Mouse (Mus musculus) liver, embryonic 12.5 days (tissue): ENCODE data around the gene Arl4c. TPM values are rescaled to one million over a fixed set of nuclear protein-coding genes. Genes with fewer than 3 reads are reported as not detected.

Experiments
- ATAC-seq: fragments of 200-750 bp; cut with Nextera tagmentation; 2 replicates; pipeline ENCODE4 v1.8.0; 2017; ENCODE audit warnings: moderate number of reproducible peaks, mild to moderate bottlenecking, moderate library complexity
- H3K27ac ChIP-seq: fragments of 300-500 bp; sonication (generic); 2 replicates; pipeline ENCODE4 v1.5.1; 2016; ENCODE audit warnings: mild to moderate bottlenecking
- H3K27me3 ChIP-seq: fragments of 300-500 bp; sonication (generic); replicated peaks from 2 replicates; pipeline ENCODE4 v1.6.1; 2016; ENCODE audit warnings: mild to moderate bottlenecking, moderate library complexity
- H3K36me3 ChIP-seq: fragments of 300-500 bp; sonication (generic); 2 replicates; pipeline ENCODE4 v1.6.1; 2016; ENCODE audit warnings: mild to moderate bottlenecking, moderate library complexity
- H3K4me1 ChIP-seq: fragments of 300-500 bp; sonication (generic); 2 replicates; pipeline ENCODE4 v1.6.1; 2016
- H3K4me2 ChIP-seq: fragments of 300-500 bp; sonication (generic); 2 replicates; pipeline ENCODE4 v1.6.1; 2016; ENCODE audit warnings: mild to moderate bottlenecking, moderate library complexity
- H3K4me3 ChIP-seq: fragments of 300-500 bp; sonication (generic); 2 replicates; pipeline ENCODE4 v1.5.1; 2016; ENCODE audit warnings: mild to moderate bottlenecking, moderate library complexity
- H3K9ac ChIP-seq: fragments of 300-500 bp; sonication (generic); 2 replicates; pipeline ENCODE4 v1.6.1; 2016; ENCODE audit warnings: mild to moderate bottlenecking, moderate library complexity
- H3K9me3 ChIP-seq: fragments of 300-500 bp; sonication (generic); replicated peaks from 2 replicates; pipeline ENCODE4 v1.6.1; 2016; ENCODE audit warnings: mild to moderate bottlenecking, moderate library complexity
- WGBS: fragments of 180-500 bp; shearing (Covaris S2); methylation state at CpG from one replicate; pipeline ENCODE4 v1.1.7; 2016; ENCODE audit not compliant: insufficient replicate concordance; 5-methylcytosine and 5-hydroxymethylcytosine counted together
- polyA plus RNA-seq: library from polyadenylated mRNA; unstranded; fragments of >200 nt; fragmentation: Nextera tagmentation; extraction: Ambion mirVana; gene quantifications from 2 replicates; pipeline ENCODE4 v1.2.1, GENCODE M21; 2016

Gene Arl4c
- polyA plus RNA-seq, 1 experiment from 2014 or later = 2.3 TPM

GRCm38 (mm10) chr1:88725716-88726115 is 23.7 kb upstream of the Arl4c start:
- Histone ChIP-seq H3K27me3 (peaks cover 5% of the 10 kb centered on the region; the same call in 1 of the 2 replicates), H3K4me1 (no peaks in the 10 kb centered on the region), H3K27ac (no peak overlapping the region), H3K36me3 (no peaks in the 10 kb centered on the region), H3K4me2 (no peak overlapping the region), H3K9me3 (no peaks in the 10 kb centered on the region), H3K9ac (no peak overlapping the region), H3K4me3 (no peak overlapping the region)
- WGBS = 53% methylated on average over 1 of the region's 1 CpGs
- ATAC-seq = no peak

- WGBS = 42% methylated on average over 11 of the region's 11 CpGs
- Histone ChIP-seq H3K4me1 (no peaks in the 10 kb centered on the region), H3K9me3 (no peaks in the 10 kb centered on the region), H3K4me2 (no peak overlapping the region), H3K9ac (no peak overlapping the region), H3K4me3 (no peak overlapping the region), H3K27ac (no peak overlapping the region), H3K27me3 (peaks cover 5% of the 10 kb centered on the region; the same call in 1 of the 2 replicates), H3K36me3 (no peaks in the 10 kb centered on the region)
- no peak for ATAC-seq
Measured at GRCm38 (mm10) chr1:88720626-88721229, 18.7 kb upstream of the Arl4c start.

DNA sequence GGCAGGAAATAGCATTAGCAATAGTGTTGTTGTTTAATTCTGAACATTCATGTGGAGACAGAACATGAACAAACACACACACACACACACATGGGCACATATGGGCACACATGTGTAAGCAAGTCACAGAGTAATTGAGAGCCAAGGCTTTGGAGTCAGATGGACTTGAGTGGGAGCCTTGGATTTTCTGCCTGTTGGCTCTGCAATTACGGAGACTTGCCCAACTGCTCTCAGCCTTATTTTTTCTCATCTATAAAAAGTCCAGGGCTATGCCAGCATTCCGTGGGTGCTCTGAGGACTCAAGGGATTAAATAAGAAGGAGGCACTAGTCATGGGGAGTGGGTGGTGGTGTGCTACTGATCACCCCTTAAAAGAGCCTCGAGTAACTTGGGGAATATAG is 16.5 kb upstream of the Arl4c start:
- H3K4me2 ChIP-seq = no peak overlapping the region
- H3K27ac ChIP-seq = no peak overlapping the region
- H3K4me1 ChIP-seq = no peaks in the 10 kb centered on the region
- no peak for ATAC-seq
- H3K27me3 ChIP-seq = peaks cover 5% of the 10 kb centered on the region; the same call in 1 of the 2 replicates
- H3K9ac ChIP-seq = no peak overlapping the region
- H3K9me3 ChIP-seq = no peaks in the 10 kb centered on the region
- no peak overlapping the region for H3K4me3 ChIP-seq
- no peaks in the 10 kb centered on the region for H3K36me3 ChIP-seq
- 57% methylated on average over 3 of the region's 3 CpGs for WGBS

DNA sequence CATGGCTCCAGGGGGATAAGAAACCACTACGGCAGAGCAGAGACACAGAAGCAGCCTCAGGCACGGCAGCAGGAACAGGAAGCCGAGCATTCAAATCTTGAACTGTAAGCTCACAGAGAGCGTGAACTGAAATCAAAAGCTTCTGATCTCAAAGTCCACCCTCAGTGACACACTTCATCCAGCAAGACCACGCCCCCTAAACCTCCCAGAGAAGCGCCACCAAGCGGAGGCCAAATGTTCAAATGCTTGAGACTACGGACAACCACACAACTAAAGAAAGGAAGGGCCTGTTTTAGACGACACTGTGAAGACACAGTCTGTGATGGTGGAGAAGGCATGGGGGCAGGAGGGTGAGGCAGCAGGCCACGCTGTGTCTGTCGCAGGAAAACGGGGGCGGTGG is 15.7 kb upstream of the Arl4c start:
- Histone ChIP-seq H3K4me2 (no peak overlapping the region), H3K27me3 (peaks cover 5% of the 10 kb centered on the region; the same call in 1 of the 2 replicates), H3K4me3 (no peak overlapping the region), H3K9me3 (no peaks in the 10 kb centered on the region), H3K27ac (no peak overlapping the region), H3K4me1 (no peaks in the 10 kb centered on the region), H3K9ac (no peak overlapping the region), H3K36me3 (no peaks in the 10 kb centered on the region)
- 56% methylated on average over 13 of the region's 13 CpGs for WGBS
- no peak for ATAC-seq

DNA sequence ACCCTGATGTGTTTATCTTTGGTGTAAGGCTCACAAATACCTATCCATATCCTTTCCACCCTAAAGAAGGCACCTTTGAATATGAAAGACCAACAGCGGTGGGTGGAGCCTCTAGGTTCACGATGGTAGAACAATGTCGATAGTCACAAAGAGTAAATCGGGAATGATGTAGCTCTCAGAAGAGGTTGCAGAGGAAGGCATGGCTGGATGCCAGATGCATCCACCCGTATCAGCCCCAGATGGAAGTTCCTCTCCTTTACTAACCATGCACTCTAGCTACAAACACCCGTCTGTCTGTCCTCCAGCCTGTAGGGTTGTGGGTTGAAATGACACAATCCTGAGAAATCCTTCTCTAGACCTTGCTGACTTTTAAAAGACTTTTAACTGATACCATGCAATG is 10.0 kb upstream of the Arl4c start:
- Histone ChIP-seq H3K27ac (no peak overlapping the region), H3K36me3 (no peaks in the 10 kb centered on the region), H3K4me2 (no peak overlapping the region), H3K9me3 (no peaks in the 10 kb centered on the region), H3K27me3 (no peaks in the 10 kb centered on the region), H3K4me3 (no peak overlapping the region), H3K9ac (no peak overlapping the region), H3K4me1 (no peaks in the 10 kb centered on the region)
- no peak for ATAC-seq
- WGBS = 71% methylated on average over 6 of the region's 6 CpGs

- ATAC-seq = no peak
- Histone ChIP-seq H3K4me2 (no peak overlapping the region), H3K9me3 (no peaks in the 10 kb centered on the region), H3K4me3 (no peak overlapping the region), H3K9ac (no peak overlapping the region), H3K27me3 (peaks cover 9% of the 10 kb centered on the region), H3K36me3 (no peaks in the 10 kb centered on the region), H3K27ac (no peak overlapping the region), H3K4me1 (no peaks in the 10 kb centered on the region)
- 45% methylated on average over 9 of the region's 9 CpGs for WGBS
Measured at GRCm38 (mm10) chr1:88708646-88709305, 6.8 kb upstream of the Arl4c start.

DNA sequence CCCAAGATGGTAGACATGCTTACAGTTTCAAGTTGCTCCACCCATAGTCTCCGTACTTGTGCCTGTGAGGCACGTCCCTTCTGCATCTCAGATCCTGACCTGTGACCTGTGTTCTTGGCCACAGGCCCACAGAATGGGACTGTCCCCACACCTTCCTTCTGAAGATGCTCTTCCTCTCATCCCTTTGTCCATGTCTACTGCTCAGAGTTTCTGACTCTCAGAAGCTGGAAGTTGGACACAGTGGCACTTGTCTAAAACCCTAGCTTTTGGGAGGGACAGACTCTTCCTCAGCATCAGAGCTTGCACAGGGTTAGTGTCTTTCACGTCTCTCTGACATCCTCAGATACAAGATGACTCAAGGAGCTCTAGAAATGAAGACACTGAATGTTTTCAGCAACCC is 6.2 kb upstream of the Arl4c start:
- H3K27ac ChIP-seq = no peak overlapping the region
- no peak for ATAC-seq
- H3K4me1 ChIP-seq = no peaks in the 10 kb centered on the region
- H3K9ac ChIP-seq = no peak overlapping the region
- no peak overlapping the region for H3K4me3 ChIP-seq
- H3K27me3 ChIP-seq = peaks cover 15% of the 10 kb centered on the region
- WGBS = 65% methylated on average over 3 of the region's 3 CpGs
- H3K4me2 ChIP-seq = no peak overlapping the region
- no peaks in the 10 kb centered on the region for H3K36me3 ChIP-seq
- H3K9me3 ChIP-seq = no peaks in the 10 kb centered on the region

DNA sequence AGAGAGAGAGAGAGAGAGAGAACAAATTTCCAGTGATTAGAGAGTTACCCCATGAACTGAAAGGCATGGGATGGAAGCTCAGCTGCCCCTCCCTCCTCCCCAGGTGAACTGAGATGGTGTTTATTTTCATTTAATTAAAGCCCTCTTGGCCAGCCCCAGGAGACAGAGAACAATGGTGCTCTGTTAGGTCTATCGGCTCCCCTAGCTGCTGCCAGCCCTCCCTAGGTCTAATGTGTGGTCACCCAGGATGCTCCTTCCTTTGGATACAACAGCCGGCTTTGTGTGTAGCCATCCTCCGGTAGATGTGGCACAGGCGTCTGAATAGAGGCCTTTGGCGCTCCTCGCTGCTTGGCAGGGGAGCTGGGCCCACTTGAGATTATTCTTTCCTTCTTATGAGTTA is 5.5 kb upstream of the Arl4c start:
- WGBS = 56% methylated on average over 6 of the region's 6 CpGs
- no peak overlapping the region for H3K4me3 ChIP-seq
- H3K27me3 ChIP-seq = peaks cover 21% of the 10 kb centered on the region
- H3K4me1 ChIP-seq = 0 out of 2 replicates have a peak, but pooled peaks cover 1% of the 10 kb centered on the region
- no peak overlapping the region for H3K9ac ChIP-seq
- H3K9me3 ChIP-seq = no peaks in the 10 kb centered on the region
- no peak for ATAC-seq
- H3K4me2 ChIP-seq = no peak overlapping the region
- no peak overlapping the region for H3K27ac ChIP-seq
- no peaks in the 10 kb centered on the region for H3K36me3 ChIP-seq

DNA sequence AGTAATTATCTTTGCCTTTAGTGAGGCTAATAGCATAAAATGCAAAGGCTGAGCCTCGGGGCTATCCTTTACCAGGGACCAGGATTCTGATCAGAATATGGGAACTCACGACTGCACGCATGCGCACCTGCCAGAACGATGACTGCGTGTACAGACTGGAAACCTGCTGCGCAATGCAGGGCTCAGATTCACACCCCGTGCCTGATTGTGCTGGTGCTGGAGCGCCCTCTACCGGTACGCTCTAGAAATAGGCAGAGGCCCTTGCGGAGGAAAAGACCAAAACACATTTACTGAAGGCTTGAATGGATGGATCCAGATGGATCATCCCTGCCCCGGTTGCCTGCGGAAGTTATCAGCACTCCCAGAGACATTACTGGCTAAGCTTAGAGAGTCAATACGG is 3.8 kb upstream of the Arl4c start:
- Histone ChIP-seq H3K27ac (no peak overlapping the region), H3K4me2 (no peak overlapping the region), H3K9me3 (no peaks in the 10 kb centered on the region), H3K4me1 (peaks cover 15% of the 10 kb centered on the region), H3K27me3 (peaks cover 39% of the 10 kb centered on the region), H3K4me3 (no peak overlapping the region), H3K36me3 (no peaks in the 10 kb centered on the region), H3K9ac (no peak overlapping the region)
- ATAC-seq = no peak
- WGBS = 1% methylated on average over 15 of the region's 15 CpGs

DNA sequence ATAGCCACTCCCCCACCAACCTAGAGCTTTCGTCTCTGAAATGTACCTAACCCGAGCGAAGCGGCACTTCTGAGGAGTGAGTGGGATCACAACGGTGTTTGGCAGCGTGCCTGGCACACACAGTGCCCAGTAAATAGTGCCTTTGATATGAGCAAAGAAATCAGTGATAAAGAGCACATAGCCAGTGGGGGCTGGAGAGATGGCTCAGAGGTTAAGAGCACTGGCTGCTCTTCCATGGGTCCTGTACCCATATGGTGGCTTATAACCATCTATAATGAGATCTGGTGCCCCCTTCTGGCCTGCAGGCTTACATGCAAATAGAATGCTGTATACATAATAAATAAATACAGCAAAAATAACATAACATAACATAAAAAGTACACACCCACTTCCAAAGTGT is 3.0 kb upstream of the Arl4c start:
- 62% methylated on average over 6 of the region's 6 CpGs for WGBS
- Histone ChIP-seq H3K27ac (no peak overlapping the region), H3K9me3 (no peaks in the 10 kb centered on the region)

GRCm38 (mm10) chr1:88700961-88701861 is 810 bp downstream of the Arl4c start:
- peak overlapping the region; percentile 10; the same call in 1 of the 2 replicates for H3K27ac ChIP-seq
- H3K36me3 ChIP-seq = no peaks in the 10 kb centered on the region
- peak; percentile 19 for ATAC-seq
- peaks cover 53% of the 10 kb centered on the region for H3K27me3 ChIP-seq
- peak overlapping the region; percentile 62 for H3K4me3 ChIP-seq
- H3K4me2 ChIP-seq = peak overlapping the region; percentile 87
- peak overlapping the region; percentile 59 for H3K9ac ChIP-seq
- no peaks in the 10 kb centered on the region for H3K9me3 ChIP-seq
- 2% methylated on average over 78 of the region's 78 CpGs for WGBS
- peaks cover 15% of the 10 kb centered on the region for H3K4me1 ChIP-seq

More for the DNA sequence above, 3.0 kb upstream of the Arl4c start:
- H3K4me1 ChIP-seq = peaks cover 15% of the 10 kb centered on the region
- ATAC-seq = no peak
- no peak overlapping the region for H3K4me2 ChIP-seq
- no peaks in the 10 kb centered on the region for H3K36me3 ChIP-seq
- H3K27me3 ChIP-seq = peaks cover 46% of the 10 kb centered on the region
- no peak overlapping the region for H3K4me3 ChIP-seq
- H3K9ac ChIP-seq = no peak overlapping the region
